Mouse (Mus musculus): ENCODE data around the gene Ccdc47. TPM values are rescaled to one million over a fixed set of nuclear protein-coding genes. Genes with fewer than 3 reads are reported as not detected.

Ccdc47 gene
- total RNA-seq, 2 experiments from 2014 or later: 77.3 to 85.3 TPM

GRCm38 (mm10) chr11:106173228-106173627 lies 42.9 kb downstream of the Ccdc47 start:
- intact Hi-C loops (cut with DNase I): no loop called here
- DNase-seq (ENCODE audit: extremely low spot score in 1 of 2, low spot score in 2 of 2): no peak

- no peak for DNase-seq (ENCODE audit: extremely low spot score in 1 of 2, low spot score in 2 of 2)
- intact Hi-C loops (cut with DNase I): no loop called here
These were observed 45.3 kb downstream of the Ccdc47 start for GRCm38 (mm10) chr11:106170807-106171206.

GRCm38 (mm10) chr11:106167435-106167834 lies 48.7 kb downstream of the Ccdc47 start:
- no peak for DNase-seq (ENCODE audit: extremely low spot score in 1 of 2, low spot score in 2 of 2)
- intact Hi-C loops (cut with DNase I): no loop called here

- DNase-seq (ENCODE audit: extremely low spot score in 1 of 2, low spot score in 2 of 2): no peak
- intact Hi-C loops (cut with DNase I): no loop called here
These were observed 51.5 kb downstream of the Ccdc47 start for GRCm38 (mm10) chr11:106164601-106165180.

GRCm38 (mm10) chr11:106163546-106163945 lies 52.6 kb downstream of the Ccdc47 start:
- DNase-seq (ENCODE audit: extremely low spot score in 1 of 2, low spot score in 2 of 2): peak in 1 of 2 experiments; percentile 59
- intact Hi-C loops (cut with DNase I): no loop called here

- intact Hi-C loops (cut with DNase I): no loop called here
- DNase-seq (ENCODE audit: extremely low spot score in 1 of 2, low spot score in 2 of 2): peak in 1 of 2 experiments; percentile 46
These were observed 53.9 kb downstream of the Ccdc47 start for GRCm38 (mm10) chr11:106162237-106162636.

GRCm38 (mm10) chr11:106160841-106161721 lies 55.1 kb downstream of the Ccdc47 start, which contains the start of the genes Gm10840 and Limd2:
Gene Gm10840 (plus strand): TSS chr11:106160850.
Gene Limd2 (minus strand): TSS chr11:106160860.
- intact Hi-C loops (cut with DNase I): loop anchor here (2.0 kb wide), 1 partner anchor 32 kb away; no protein-coding TSS in a partner anchor
- DNase-seq (ENCODE audit: extremely low spot score in 1 of 2, low spot score in 2 of 2): peak; percentile 78 to 81

- DNase-seq (ENCODE audit: extremely low spot score in 1 of 2, low spot score in 2 of 2): peak; percentile 83 to 94
- intact Hi-C loops (cut with DNase I): loop anchor here (2.0 kb wide), 1 partner anchor 33 kb away; no protein-coding TSS in a partner anchor
These were observed 56.0 kb downstream of the Ccdc47 start for GRCm38 (mm10) chr11:106159921-106160840.

GRCm38 (mm10) chr11:106159216-106159920 lies 56.8 kb downstream of the Ccdc47 start:
- intact Hi-C loops (cut with DNase I): no loop called here
- peak in 1 of 2 experiments; percentile 76 for DNase-seq (ENCODE audit: extremely low spot score in 1 of 2, low spot score in 2 of 2)

- DNase-seq (ENCODE audit: extremely low spot score in 1 of 2, low spot score in 2 of 2): no peak
- intact Hi-C loops (cut with DNase I): no loop called here
These were observed 57.3 kb downstream of the Ccdc47 start for GRCm38 (mm10) chr11:106158930-106159215.

GRCm38 (mm10) chr11:106158081-106158929 lies 57.8 kb downstream of the Ccdc47 start:
- DNase-seq (ENCODE audit: extremely low spot score in 1 of 2, low spot score in 2 of 2): peak in 1 of 2 experiments; percentile 54
- intact Hi-C loops (cut with DNase I): no loop called here

- DNase-seq (ENCODE audit: extremely low spot score in 1 of 2, low spot score in 2 of 2): no peak
- intact Hi-C loops (cut with DNase I): no loop called here
These were observed 59.0 kb downstream of the Ccdc47 start for GRCm38 (mm10) chr11:106157154-106157553.

- DNase-seq (ENCODE audit: extremely low spot score in 1 of 2, low spot score in 2 of 2): no peak
- intact Hi-C loops (cut with DNase I): no loop called here
These were observed 59.9 kb downstream of the Ccdc47 start for GRCm38 (mm10) chr11:106156257-106156656.

GRCm38 (mm10) chr11:106155761-106156160 lies 60.4 kb downstream of the Ccdc47 start:
- no peak for DNase-seq (ENCODE audit: extremely low spot score in 1 of 2, low spot score in 2 of 2)
- intact Hi-C loops (cut with DNase I): no loop called here

GRCm38 (mm10) chr11:106154770-106155169 lies 61.4 kb downstream of the Ccdc47 start:
- no peak for DNase-seq (ENCODE audit: extremely low spot score in 1 of 2, low spot score in 2 of 2)
- intact Hi-C loops (cut with DNase I): no loop called here

- DNase-seq (ENCODE audit: extremely low spot score in 1 of 2, low spot score in 2 of 2): no peak
- intact Hi-C loops (cut with DNase I): no loop called here
These were observed 62.1 kb downstream of the Ccdc47 start for GRCm38 (mm10) chr11:106154091-106154490.

- no peak for DNase-seq (ENCODE audit: extremely low spot score in 1 of 2, low spot score in 2 of 2)
- intact Hi-C loops (cut with DNase I): no loop called here
These were observed 64.0 kb downstream of the Ccdc47 start for GRCm38 (mm10) chr11:106152132-106152531.

GRCm38 (mm10) chr11:106151219-106151618 lies 64.9 kb downstream of the Ccdc47 start:
- DNase-seq (ENCODE audit: extremely low spot score in 1 of 2, low spot score in 2 of 2): no peak
- intact Hi-C loops (cut with DNase I): no loop called here

Measured in left cerebral cortex, postnatal 10 days (tissue).